28 mouse cellular contexts compared by ENCODE assay signal in the genomic region with DNA sequence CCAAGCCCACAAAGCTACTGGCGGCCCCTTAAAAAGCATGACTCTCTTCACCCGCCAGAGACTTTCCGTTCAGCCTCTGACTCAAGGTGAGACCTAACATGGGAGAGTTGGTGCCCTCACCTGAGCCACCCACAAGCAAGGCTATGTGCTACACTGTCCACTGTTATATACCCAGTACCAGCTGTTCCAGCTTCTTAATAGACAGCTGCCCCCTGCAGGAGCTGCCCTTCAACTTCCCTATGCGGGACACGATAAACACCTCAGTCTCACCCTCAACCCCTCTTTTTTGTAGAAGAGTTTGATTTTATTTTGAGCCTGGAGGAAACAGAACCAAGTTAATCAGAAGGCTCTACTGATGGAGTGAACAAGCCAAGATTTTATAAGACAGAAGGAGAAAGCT. TPM values are rescaled to one million over a fixed set of nuclear protein-coding genes. Genes with fewer than 3 reads are reported as not detected.
DNase-seq lines count a peak whose midpoint lies in the region; ATAC-seq and TF ChIP-seq lines count a peak whose summit lies in the region.
"Had no signal": no experiment of that assay in that cellular context is flagged by ENCODE, and none has a peak within 500 bp of the region (broad histone marks: within the 10 kb centered on the region; RNA-seq: fewer than 3 reads in every experiment).

No protein-coding gene starts in this region.

- TF ChIP-seq POLR2A in cerebellum, adult 2 months (IDR thresholded peaks at IDR 0.05; ENCODE audit: borderline replicate concordance, insufficient read depth, low read length), result no peak
- no peak for TF ChIP-seq POLR2A in ES-Bruce4 (IDR thresholded peaks at IDR 0.05; ENCODE audit: insufficient read depth, low read length)

- no peak for DNase-seq in cerebellum, adult 2 months
- DNase-seq in cerebellum, postnatal 36 days, result no peak
- DNase-seq in heart, embryonic 10.5 days (ENCODE audit: low spot score), result peak; percentile 66
- no peak for DNase-seq in heart, adult 18-20 months
- DNase-seq in liver, embryonic 14.5 days (ENCODE audit: low read depth in 3 of 3, low spot score in 3 of 3), result no peak
- no peak for DNase-seq in liver, embryonic 11.5 days (ENCODE audit: low spot score)
- no peak for DNase-seq in right cerebral cortex, postnatal 14 days
- DNase-seq: adrenal gland, adult 8-10 months; cerebellum, adult 8-10 months; cerebellum, postnatal 25 days; embryo, embryonic 11 days; gastrocnemius, postnatal 14 days; kidney, adult 11 months; kidney, postnatal 25 days; layer of hippocampus, postnatal 36 days; left cerebral cortex, postnatal 4 days; lung, postnatal 4 days; spleen, adult 18-20 months; thymus, adult 18-20 months; thymus, postnatal 36 days had no signal

- peaks cover 92% of the 10 kb centered on the region for H3K36me3 ChIP-seq in heart, embryonic 10.5 days
- H3K36me3 ChIP-seq in liver, embryonic 14.5 days (replicated peaks; ENCODE audit: control insufficient read depth, insufficient read depth, low read depth), result peaks cover 10% of the 10 kb centered on the region
- H3K36me3 ChIP-seq in liver, embryonic 11.5 days (ENCODE audit: control insufficient read depth, insufficient read depth, low read length), result peaks cover 20% of the 10 kb centered on the region; the same call in 1 of the 2 replicates
- H3K36me3 ChIP-seq in ES-Bruce4 (ENCODE audit: control insufficient read depth, insufficient read depth, low read length, poor library complexity, severe bottlenecking), result peaks cover 69% of the 10 kb centered on the region

- no peaks in the 10 kb centered on the region for H3K27me3 ChIP-seq in cerebellum, adult 2 months (ENCODE audit: control insufficient read depth, insufficient read depth, low read length)
- H3K27me3 ChIP-seq in heart, embryonic 10.5 days (ENCODE audit: insufficient read depth, poor library complexity, severe bottlenecking), result no peaks in the 10 kb centered on the region
- no peaks in the 10 kb centered on the region for H3K27me3 ChIP-seq in liver, embryonic 14.5 days (ENCODE audit: control insufficient read depth, insufficient read depth, low read length)
- H3K27me3 ChIP-seq in liver, embryonic 11.5 days (replicated peaks; ENCODE audit: control insufficient read depth, insufficient read depth, low read length), result no peaks in the 10 kb centered on the region
- no peaks in the 10 kb centered on the region for H3K27me3 ChIP-seq in ES-Bruce4 (ENCODE audit: control insufficient read depth, insufficient read depth, low read length, poor library complexity, severe bottlenecking)
- H3K27me3 ChIP-seq: CH12.LX; embryonic facial prominence, embryonic 12.5 days; hindbrain, embryonic 12.5 days; liver, embryonic 15.5 days; megakaryocyte, embryonic 14.5 days; midbrain, embryonic 13.5 days had no signal

- no peak overlapping the region for H3K4me3 ChIP-seq in cerebellum, adult 2 months (replicated peaks; ENCODE audit: insufficient read depth, low read depth, low read length)
- H3K4me3 ChIP-seq in heart, embryonic 10.5 days, result no peak overlapping the region
- H3K4me3 ChIP-seq in liver, embryonic 14.5 days (ENCODE audit: insufficient read depth in 1 of 2, low read depth in 2 of 2, low read length in 2 of 2), result no peak overlapping the region
- no peak overlapping the region for H3K4me3 ChIP-seq in liver, embryonic 11.5 days (ENCODE audit: low read depth, low read length)
- H3K4me3 ChIP-seq in ES-Bruce4 (ENCODE audit: low read depth, low read length), result no peak overlapping the region
- H3K4me3 ChIP-seq: embryonic facial prominence, embryonic 12.5 days; hindbrain, embryonic 12.5 days; liver, embryonic 15.5 days; megakaryocyte, embryonic 14.5 days; midbrain, embryonic 13.5 days had no signal

- no peak for TF ChIP-seq CTCF in cerebellum, adult 2 months (IDR thresholded peaks at IDR 0.05; ENCODE audit: borderline replicate concordance, insufficient read depth, low read depth, low read length)
- peak; percentile 17; the same call in 1 of the 2 replicates for TF ChIP-seq CTCF in liver, embryonic 14.5 days (IDR thresholded peaks at IDR 0.05; ENCODE audit: low read depth)
- peak; percentile 7 for TF ChIP-seq CTCF in ES-Bruce4 (IDR thresholded peaks at IDR 0.05; ENCODE audit: low read depth, low read length)

- TF ChIP-seq EP300 in liver, embryonic 14.5 days (IDR thresholded peaks at IDR 0.05; ENCODE audit: low read depth), result no peak
- no peak for TF ChIP-seq EP300 in ES-Bruce4 (IDR thresholded peaks at IDR 0.05; ENCODE audit: insufficient read depth, low read depth, low read length)

- peak overlapping the region; percentile 56; the same call in 1 of the 2 replicates for H3K27ac ChIP-seq in cerebellum, adult 2 months (ENCODE audit: insufficient read depth, low read length)
- no peak overlapping the region for H3K27ac ChIP-seq in heart, embryonic 10.5 days
- no peak overlapping the region for H3K27ac ChIP-seq in liver, embryonic 14.5 days
- no peak overlapping the region for H3K27ac ChIP-seq in liver, embryonic 11.5 days (ENCODE audit: low read depth, low read length)
- no peak overlapping the region for H3K27ac ChIP-seq in ES-Bruce4 (ENCODE audit: insufficient read depth, low read length)
- H3K27ac ChIP-seq: embryonic facial prominence, embryonic 12.5 days; hindbrain, embryonic 12.5 days; liver, embryonic 15.5 days; midbrain, embryonic 13.5 days had no signal

- no peaks in the 10 kb centered on the region for H3K9me3 ChIP-seq in heart, embryonic 10.5 days
- H3K9me3 ChIP-seq in liver, embryonic 14.5 days (ENCODE audit: control insufficient read depth, low read length), result no peaks in the 10 kb centered on the region
- no peaks in the 10 kb centered on the region for H3K9me3 ChIP-seq in liver, embryonic 11.5 days (ENCODE audit: control insufficient read depth, low read length)
- no peaks in the 10 kb centered on the region for H3K9me3 ChIP-seq in ES-Bruce4 (replicated peaks; ENCODE audit: control insufficient read depth, insufficient read depth, low read length, poor library complexity, severe bottlenecking)
- H3K9me3 ChIP-seq: embryonic facial prominence, embryonic 12.5 days; G1E; hindbrain, embryonic 12.5 days; liver, embryonic 15.5 days; megakaryocyte, embryonic 14.5 days; midbrain, embryonic 13.5 days had no signal

- H3K9ac ChIP-seq in liver, embryonic 14.5 days (replicated peaks), result no peak overlapping the region
- no peak overlapping the region for H3K9ac ChIP-seq in liver, embryonic 11.5 days (ENCODE audit: low read depth, low read length)
- no peak overlapping the region for H3K9ac ChIP-seq in ES-Bruce4 (ENCODE audit: low read depth, poor library complexity, severe bottlenecking)
- H3K9ac ChIP-seq: embryonic facial prominence, embryonic 12.5 days; hindbrain, embryonic 12.5 days; liver, embryonic 15.5 days; midbrain, embryonic 13.5 days had no signal

- no peak for ATAC-seq in liver, embryonic 14.5 days (ENCODE audit: insufficient read depth)
- ATAC-seq in liver, embryonic 11.5 days (replicated peaks; ENCODE audit: low FRiP score), result no peak
- ATAC-seq: midbrain, embryonic 13.5 days had no signal

- H3K4me2 ChIP-seq in liver, embryonic 14.5 days (ENCODE audit: low read depth), result no peak overlapping the region
- no peak overlapping the region for H3K4me2 ChIP-seq in liver, embryonic 11.5 days
- H3K4me2 ChIP-seq: embryonic facial prominence, embryonic 12.5 days; hindbrain, embryonic 12.5 days; liver, embryonic 15.5 days; midbrain, embryonic 13.5 days had no signal

- 87% methylated on average over 5 of the region's 5 CpGs for WGBS in cerebellum, adult 2 months
- 89% methylated on average over 5 of the region's 5 CpGs for WGBS in heart, embryonic 10.5 days
- 84% methylated on average over 5 of the region's 5 CpGs for WGBS in liver, embryonic 14.5 days (ENCODE audit: insufficient replicate concordance)
- WGBS in liver, embryonic 11.5 days, result 94% methylated on average over 5 of the region's 5 CpGs

- H3K4me1 ChIP-seq in cerebellum, adult 2 months (ENCODE audit: control insufficient read depth, insufficient read depth, low read length), result no peaks in the 10 kb centered on the region; the same call in none of the 2 replicates
- H3K4me1 ChIP-seq in heart, embryonic 10.5 days, result no peaks in the 10 kb centered on the region
- H3K4me1 ChIP-seq in liver, embryonic 14.5 days (replicated peaks; ENCODE audit: control insufficient read depth in 2 of 2, insufficient read depth in 2 of 2, low read length in 1 of 2), result no peaks in the 10 kb centered on the region
- no peaks in the 10 kb centered on the region for H3K4me1 ChIP-seq in liver, embryonic 11.5 days (replicated peaks; ENCODE audit: control insufficient read depth, insufficient read depth, low read length)
- no peaks in the 10 kb centered on the region for H3K4me1 ChIP-seq in ES-Bruce4 (ENCODE audit: control insufficient read depth, insufficient read depth, low read length)
- H3K4me1 ChIP-seq: embryonic facial prominence, embryonic 12.5 days; hindbrain, embryonic 12.5 days; liver, embryonic 15.5 days had no signal

RNA-seq across cellular contexts. Expression of a gene that starts 7.4 kb away (rescaled TPM):
- 93.5 and 104 TPM in 2 replicates for polyA plus RNA-seq in cerebellum, adult 2 months (2012; rRNA removed)
- 125 and 145 TPM in 2 replicates for polyA plus RNA-seq in heart, embryonic 10.5 days (2016; fragmentation: Nextera tagmentation; extraction: Ambion mirVana)
- 10 to 100 TPM; 24.6 to 27.7 TPM for total RNA-seq in heart, adult 18-20 months (2021)
- polyA plus RNA-seq in liver, embryonic 14.5 days (2012; rRNA removed), result 13.7 and 22.6 TPM in 2 replicates
- 54.0 and 54.1 TPM in 2 replicates for polyA plus RNA-seq in liver, embryonic 14.5 days (2014; fragmentation: Nextera tagmentation; extraction: Ambion mirVana)
- 130 and 143 TPM in 2 replicates for polyA plus RNA-seq in liver, embryonic 11.5 days (2014; fragmentation: Nextera tagmentation; extraction: Ambion mirVana)
- polyA plus RNA-seq in ES-Bruce4 (2011; ENCODE audit: insufficient read depth, insufficient read length, low read depth, missing spikeins), result 237 and 243 TPM in 2 replicates

RNA-seq across cellular contexts. Expression of a gene that starts 7.5 kb away (rescaled TPM):
- polyA plus RNA-seq in cerebellum, adult 2 months (2012; rRNA removed), result 45.0 and 49.9 TPM in 2 replicates
- polyA plus RNA-seq in heart, embryonic 10.5 days (2016; fragmentation: Nextera tagmentation; extraction: Ambion mirVana), result 40.5 and 42.2 TPM in 2 replicates
- 10 to 100 TPM; 53.4 to 61.9 TPM for total RNA-seq in heart, adult 18-20 months (2021)
- polyA plus RNA-seq in liver, embryonic 14.5 days (2012; rRNA removed), result 5.5 and 8.1 TPM in 2 replicates
- 8.7 and 11.1 TPM in 2 replicates for polyA plus RNA-seq in liver, embryonic 14.5 days (2014; fragmentation: Nextera tagmentation; extraction: Ambion mirVana)
- polyA plus RNA-seq in liver, embryonic 11.5 days (2014; fragmentation: Nextera tagmentation; extraction: Ambion mirVana), result 23.7 and 23.9 TPM in 2 replicates
- 32.7 and 35.5 TPM in 2 replicates for polyA plus RNA-seq in ES-Bruce4 (2011; ENCODE audit: insufficient read depth, insufficient read length, low read depth, missing spikeins)

RNA-seq across cellular contexts. Expression of a gene that starts 23.0 kb away (rescaled TPM):
- polyA plus RNA-seq in cerebellum, adult 2 months (2012; rRNA removed), result 87.5 and 95.5 TPM in 2 replicates
- polyA plus RNA-seq in heart, embryonic 10.5 days (2016; fragmentation: Nextera tagmentation; extraction: Ambion mirVana), result 23.3 and 30.8 TPM in 2 replicates
- 10 to 100 TPM; 27.8 to 28.5 TPM for total RNA-seq in heart, adult 18-20 months (2021)
- polyA plus RNA-seq in liver, embryonic 14.5 days (2012; rRNA removed), result 5.3 and 8.3 TPM in 2 replicates
- polyA plus RNA-seq in liver, embryonic 14.5 days (2014; fragmentation: Nextera tagmentation; extraction: Ambion mirVana), result 8.0 and 9.5 TPM in 2 replicates
- 29.2 and 31.7 TPM in 2 replicates for polyA plus RNA-seq in liver, embryonic 11.5 days (2014; fragmentation: Nextera tagmentation; extraction: Ambion mirVana)
- polyA plus RNA-seq in ES-Bruce4 (2011; ENCODE audit: insufficient read depth, insufficient read length, low read depth, missing spikeins), result 25.3 and 27.3 TPM in 2 replicates

RNA-seq across cellular contexts. Expression of a gene that starts 23.1 kb away (rescaled TPM):
- 45.7 and 47.6 TPM in 2 replicates for polyA plus RNA-seq in cerebellum, adult 2 months (2012; rRNA removed)
- 28.3 and 29.4 TPM in 2 replicates for polyA plus RNA-seq in heart, embryonic 10.5 days (2016; fragmentation: Nextera tagmentation; extraction: Ambion mirVana)
- total RNA-seq in heart, adult 18-20 months (2021), result 10 to 100 TPM in 1 of 2 experiments, 1 to 10 TPM in 1; 8.9 to 11.3 TPM
- polyA plus RNA-seq in liver, embryonic 14.5 days (2012; rRNA removed), result 39.7 and 40.1 TPM in 2 replicates
- polyA plus RNA-seq in liver, embryonic 14.5 days (2014; fragmentation: Nextera tagmentation; extraction: Ambion mirVana), result 33.7 and 39.7 TPM in 2 replicates
- 45.0 and 50.8 TPM in 2 replicates for polyA plus RNA-seq in liver, embryonic 11.5 days (2014; fragmentation: Nextera tagmentation; extraction: Ambion mirVana)
- 52.9 and 59.1 TPM in 2 replicates for polyA plus RNA-seq in ES-Bruce4 (2011; ENCODE audit: insufficient read depth, insufficient read length, low read depth, missing spikeins)
